Mouse (Mus musculus) liver, embryonic 11.5 days (tissue): ENCODE results near the gene Eef1akmt2. TPM values are rescaled to one million over a fixed set of nuclear protein-coding genes. Genes with fewer than 3 reads are reported as not detected.

Source experiments
- ATAC-seq: fragments of 200-750 bp; cut with Nextera tagmentation; replicated peaks from 2 replicates; pipeline ENCODE4 v1.8.0; 2017; ENCODE audit warnings: moderate number of reproducible peaks, mild to moderate bottlenecking, moderate TSS enrichment, moderate library complexity; ENCODE audit not compliant: low FRiP score
- DNase-seq: peaks from one replicate; pipeline ENCODE4 v3.0.0-alpha.2; 2017; ENCODE audit warnings: low spot score
- H3K27ac ChIP-seq: fragments of 300-500 bp; sonication (generic); 2 replicates; pipeline ENCODE4 v1.5.1; 2014; ENCODE audit warnings: mild to moderate bottlenecking, low read depth, low read length, control low read depth
- H3K27me3 ChIP-seq: fragments of 300-500 bp; sonication (generic); replicated peaks from 2 replicates; pipeline ENCODE4 v1.6.1; 2014; ENCODE audit warnings: low read length, mixed read lengths; ENCODE audit not compliant: control insufficient read depth, insufficient read depth
- H3K36me3 ChIP-seq: fragments of 300-500 bp; sonication (generic); 2 replicates; pipeline ENCODE4 v1.6.1; 2014; ENCODE audit warnings: mild to moderate bottlenecking, low read length, moderate library complexity, mixed read lengths; ENCODE audit not compliant: control insufficient read depth, insufficient read depth
- H3K4me1 ChIP-seq: fragments of 300-500 bp; sonication (generic); replicated peaks from 2 replicates; pipeline ENCODE4 v1.6.1; 2014; ENCODE audit warnings: low read length, mixed read lengths; ENCODE audit not compliant: control insufficient read depth, insufficient read depth
- H3K4me2 ChIP-seq: fragments of 300-500 bp; sonication (generic); 2 replicates; pipeline ENCODE4 v1.6.1; 2014; ENCODE audit warnings: mild to moderate bottlenecking, control low read depth, moderate library complexity
- H3K4me3 ChIP-seq: fragments of 300-500 bp; sonication (generic); 2 replicates; pipeline ENCODE4 v1.5.1; 2014; ENCODE audit warnings: low read depth, low read length, control low read depth
- H3K9ac ChIP-seq: fragments of 300-500 bp; sonication (generic); 2 replicates; pipeline ENCODE4 v1.6.1; 2014; ENCODE audit warnings: low read depth, low read length, control low read depth
- H3K9me3 ChIP-seq: fragments of 300-500 bp; sonication (generic); 2 replicates; pipeline ENCODE4 v1.6.1; 2016; ENCODE audit warnings: low read length, inconsistent platforms, mixed read lengths; ENCODE audit not compliant: control insufficient read depth
- WGBS: fragments of 180-500 bp; shearing (Covaris S2); extraction: QIAGEN DNeasy Blood & Tissue Kit; methylation state at CpG from one replicate; pipeline ENCODE4 v1.1.7; 2014; 5-methylcytosine and 5-hydroxymethylcytosine counted together
- polyA plus RNA-seq: library from polyadenylated mRNA; unstranded; fragments of >200 nt; fragmentation: Nextera tagmentation; extraction: Ambion mirVana; gene quantifications from 2 replicates; pipeline ENCODE4 v1.2.1, GENCODE M21; 2014

Gene Eef1akmt2
- polyA plus RNA-seq, 1 experiment from 2014 or later, result 54.0 TPM

GRCm38 (mm10) chr7:132790447-132791219 lies 61.8 kb downstream of the Eef1akmt2 start:
- H3K9ac ChIP-seq, result no peak overlapping the region
- H3K4me1 ChIP-seq, result peaks cover 25% of the 10 kb centered on the region
- no peaks in the 10 kb centered on the region for H3K27me3 ChIP-seq
- H3K4me3 ChIP-seq, result no peak overlapping the region
- 80% methylated on average over 14 of the region's 14 CpGs for WGBS
- H3K36me3 ChIP-seq, result no peaks in the 10 kb centered on the region
- ATAC-seq (no peak), DNase-seq (no peak)
- no peaks in the 10 kb centered on the region for H3K9me3 ChIP-seq
- H3K27ac ChIP-seq, result no peak overlapping the region
- H3K4me2 ChIP-seq, result no peak overlapping the region

GRCm38 (mm10) chr7:132788826-132789225 lies 63.6 kb downstream of the Eef1akmt2 start:
- WGBS, result 91% methylated on average over 13 of the region's 13 CpGs
- no peak overlapping the region for H3K9ac ChIP-seq
- no peak overlapping the region for H3K4me2 ChIP-seq
- no peak overlapping the region for H3K27ac ChIP-seq
- DNase-seq (no peak), ATAC-seq (no peak)
- H3K36me3 ChIP-seq, result no peaks in the 10 kb centered on the region
- no peak overlapping the region for H3K4me3 ChIP-seq
- H3K9me3 ChIP-seq, result no peaks in the 10 kb centered on the region
- H3K4me1 ChIP-seq, result peaks cover 31% of the 10 kb centered on the region
- H3K27me3 ChIP-seq, result no peaks in the 10 kb centered on the region

GRCm38 (mm10) chr7:132787496-132788190 lies 64.8 kb downstream of the Eef1akmt2 start:
- no peak for ATAC-seq
- Histone ChIP-seq H3K9me3 (no peaks in the 10 kb centered on the region), H3K4me3 (no peak overlapping the region), H3K4me2 (no peak overlapping the region), H3K27me3 (no peaks in the 10 kb centered on the region), H3K36me3 (no peaks in the 10 kb centered on the region), H3K27ac (no peak overlapping the region), H3K4me1 (peaks cover 31% of the 10 kb centered on the region), H3K9ac (no peak overlapping the region)
- WGBS, result 66% methylated on average over 4 of the region's 4 CpGs
- DNase-seq, result no peak

- no peak for DNase-seq
- no peak for ATAC-seq
- no peak overlapping the region for H3K4me3 ChIP-seq
- no peak overlapping the region for H3K9ac ChIP-seq
- 76% methylated on average over 4 of the region's 4 CpGs for WGBS
- no peak overlapping the region for H3K4me2 ChIP-seq
- peaks cover 31% of the 10 kb centered on the region for H3K4me1 ChIP-seq
- H3K9me3 ChIP-seq, result no peaks in the 10 kb centered on the region
- H3K27me3 ChIP-seq, result no peaks in the 10 kb centered on the region
- H3K27ac ChIP-seq, result no peak overlapping the region
- no peaks in the 10 kb centered on the region for H3K36me3 ChIP-seq
These were observed 65.5 kb downstream of the Eef1akmt2 start for GRCm38 (mm10) chr7:132787022-132787421.

DNA sequence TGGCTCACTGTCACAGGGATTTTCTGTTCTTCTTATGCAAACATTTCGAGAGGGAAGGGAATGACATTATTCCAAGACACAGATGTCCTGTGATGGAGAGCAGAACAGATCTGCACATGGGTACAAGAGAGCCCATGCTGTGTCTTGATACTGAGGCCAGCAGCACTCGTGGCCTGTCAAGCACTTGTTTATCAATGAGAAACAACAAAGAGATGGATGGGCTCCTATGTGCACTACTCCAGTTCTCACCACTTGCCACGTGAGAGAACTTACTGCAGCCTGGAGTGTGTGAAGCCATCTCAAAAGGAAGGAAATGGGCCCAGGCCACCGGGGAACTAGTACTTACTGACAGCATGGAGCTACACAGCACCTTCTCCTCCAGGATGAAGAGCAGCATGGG lies 66.0 kb downstream of the Eef1akmt2 start:
- 36% methylated on average over 4 of the region's 4 CpGs for WGBS
- no peaks in the 10 kb centered on the region for H3K36me3 ChIP-seq
- H3K27ac ChIP-seq, result peak overlapping the region; percentile 45; the same call in 1 of the 2 replicates
- H3K4me3 ChIP-seq, result no peak overlapping the region
- no peaks in the 10 kb centered on the region for H3K9me3 ChIP-seq
- H3K4me2 ChIP-seq, result no peak overlapping the region
- ATAC-seq, result 0 out of 2 replicates have a peak, but pooled peaks have one; percentile 15
- no peak overlapping the region for H3K9ac ChIP-seq
- DNase-seq, result no peak
- no peaks in the 10 kb centered on the region for H3K27me3 ChIP-seq
- H3K4me1 ChIP-seq, result peaks cover 34% of the 10 kb centered on the region

DNA sequence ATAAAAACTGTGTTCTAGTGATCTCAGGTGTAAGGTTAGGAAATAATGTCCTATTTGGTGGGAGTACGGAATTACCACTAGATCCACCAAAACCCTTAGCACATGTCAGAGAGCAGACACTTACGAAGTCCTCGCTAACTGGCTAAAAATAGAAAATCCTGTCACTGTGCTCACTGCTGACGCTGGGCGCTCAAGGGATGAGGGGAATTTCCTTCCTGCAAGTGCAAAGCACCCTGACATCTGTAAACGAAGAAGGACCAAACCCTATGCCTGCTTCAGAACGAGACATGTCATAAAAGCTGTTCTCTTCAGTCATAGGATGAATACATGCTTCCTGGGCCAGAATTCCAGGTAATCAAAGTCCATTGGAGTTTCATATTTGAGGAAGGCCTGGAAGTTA lies 66.5 kb downstream of the Eef1akmt2 start:
- H3K27me3 ChIP-seq, result no peaks in the 10 kb centered on the region
- H3K4me3 ChIP-seq, result no peak overlapping the region
- WGBS, result 68% methylated on average over 7 of the region's 7 CpGs
- H3K36me3 ChIP-seq, result no peaks in the 10 kb centered on the region
- ATAC-seq, result no peak
- DNase-seq, result no peak
- peak overlapping the region; percentile 13; the same call in 1 of the 2 replicates for H3K27ac ChIP-seq
- no peak overlapping the region for H3K9ac ChIP-seq
- no peaks in the 10 kb centered on the region for H3K9me3 ChIP-seq
- no peak overlapping the region for H3K4me2 ChIP-seq
- peaks cover 39% of the 10 kb centered on the region for H3K4me1 ChIP-seq

DNA sequence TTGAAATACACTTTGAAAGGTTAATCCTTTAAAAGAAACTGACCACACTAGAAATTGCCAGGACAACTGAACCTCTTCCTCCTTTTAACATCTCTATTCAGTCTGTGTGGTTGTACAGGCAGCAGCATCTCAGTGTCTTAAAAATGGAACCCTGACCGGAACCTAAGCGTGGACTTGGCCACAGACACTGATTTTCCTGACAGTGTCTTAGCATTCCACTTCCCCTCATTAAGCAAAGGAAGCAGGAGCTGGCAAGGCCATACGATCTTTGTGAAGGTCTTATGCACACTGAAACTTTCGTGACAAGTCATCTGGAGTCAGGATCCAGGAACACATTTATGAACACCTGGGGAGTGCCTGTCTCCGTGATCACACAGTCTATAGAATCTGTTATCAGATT lies 68.4 kb downstream of the Eef1akmt2 start:
- no peaks in the 10 kb centered on the region for H3K36me3 ChIP-seq
- WGBS, result 71% methylated on average over 5 of the region's 5 CpGs
- H3K4me2 ChIP-seq, result no peak overlapping the region
- peaks cover 42% of the 10 kb centered on the region for H3K4me1 ChIP-seq
- no peak overlapping the region for H3K27ac ChIP-seq
- no peak overlapping the region for H3K4me3 ChIP-seq
- no peak for ATAC-seq
- H3K9ac ChIP-seq, result no peak overlapping the region
- DNase-seq, result no peak
- H3K27me3 ChIP-seq, result no peaks in the 10 kb centered on the region
- no peaks in the 10 kb centered on the region for H3K9me3 ChIP-seq

- no peak for ATAC-seq
- peak overlapping the region; percentile 21 for H3K27ac ChIP-seq
These were observed 70.6 kb downstream of the Eef1akmt2 start for GRCm38 (mm10) chr7:132781850-132782249.

More at GRCm38 (mm10) chr7:132781850-132782249, 70.6 kb downstream of the Eef1akmt2 start:
- 0 out of 2 replicates have a peak, but pooled peaks cover 1% of the 10 kb centered on the region for H3K36me3 ChIP-seq
- H3K4me1 ChIP-seq, result peaks cover 57% of the 10 kb centered on the region
- H3K4me3 ChIP-seq, result no peak overlapping the region
- no peaks in the 10 kb centered on the region for H3K9me3 ChIP-seq
- H3K9ac ChIP-seq, result no peak overlapping the region
- no peaks in the 10 kb centered on the region for H3K27me3 ChIP-seq
- no peak overlapping the region for H3K4me2 ChIP-seq
- 73% methylated on average over 6 of the region's 6 CpGs for WGBS
- no peak for DNase-seq
